Mouse (Mus musculus) bone marrow macrophage, adult 2 months (primary cell): ENCODE results near the gene Gm27021.

Experiments
- CTCF ChIP-seq: IDR thresholded peaks from 2 replicates; pipeline ENCODE4 v1.5.1; 2012; ENCODE audit warnings: low read depth, mild to moderate bottlenecking, low read length, moderate library complexity
- POLR2A ChIP-seq: IDR thresholded peaks from 2 replicates; pipeline ENCODE4 v1.6.1; 2012; ENCODE audit warnings: mild to moderate bottlenecking, low read depth, low read length, borderline replicate concordance

DNA sequence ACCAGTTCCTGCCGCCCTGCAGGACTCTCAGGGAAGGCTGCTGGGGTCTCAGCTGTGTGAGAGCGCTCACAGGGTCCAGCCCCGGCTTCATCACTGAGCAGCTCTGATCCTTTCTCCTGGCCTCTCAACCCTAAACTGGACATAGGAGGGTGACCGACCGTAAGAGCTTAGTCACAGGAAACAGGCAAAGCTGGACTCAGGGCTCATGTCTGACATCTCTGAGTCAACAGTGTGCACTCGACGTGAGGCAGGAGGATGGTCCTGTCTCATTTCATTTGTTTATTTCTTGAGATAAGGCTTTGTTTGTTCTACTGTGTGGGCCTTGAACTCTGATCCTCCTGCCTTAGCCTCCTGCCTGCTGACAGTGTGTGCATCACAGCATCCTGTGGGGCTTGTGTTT is 47.4 kb downstream of the Gm27021 start:
- TF ChIP-seq CTCF, result no peak
- no peak for TF ChIP-seq POLR2A
